Comparison of ENCODE assay signal across 9 mouse cellular contexts in the genomic region with DNA sequence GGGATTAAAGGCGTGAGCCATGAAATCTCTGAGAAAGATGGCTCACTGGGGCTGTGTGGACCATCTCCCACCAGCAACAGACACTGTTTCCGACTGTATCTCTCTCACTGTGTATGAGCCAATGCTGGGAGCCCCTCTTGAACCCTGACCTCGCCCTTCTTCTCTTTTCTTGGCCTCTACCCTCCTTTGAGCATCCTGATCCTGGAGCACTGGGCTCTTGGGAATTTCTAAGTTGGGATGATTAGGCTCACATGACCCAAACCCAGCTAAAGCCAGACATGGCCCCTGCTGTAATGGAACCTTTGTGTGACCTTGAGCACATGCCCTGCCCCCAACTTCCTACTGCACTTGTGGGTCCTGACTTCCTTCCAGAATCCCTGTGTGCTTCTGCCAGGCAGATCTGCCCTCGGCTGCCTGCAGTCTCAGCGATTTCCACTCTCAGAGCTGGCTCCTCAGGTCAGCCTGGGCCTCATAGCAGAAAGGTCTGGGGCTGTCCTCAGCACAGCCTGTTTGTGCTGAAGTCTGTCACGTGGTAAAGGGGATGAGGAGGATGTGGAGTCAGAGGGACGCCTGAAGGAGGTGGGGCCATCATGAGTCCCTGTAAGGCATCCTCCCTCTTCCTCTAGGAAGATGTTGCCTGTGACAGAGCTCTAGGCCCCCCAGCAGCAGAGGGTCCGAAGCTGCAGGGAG.
DNase-seq lines count a peak whose midpoint lies in the region; ATAC-seq and TF ChIP-seq lines count a peak whose summit lies in the region.
"Had no signal": no experiment of that assay in that cellular context is flagged by ENCODE, and none has a peak within 500 bp of the region (broad histone marks: within the 10 kb centered on the region; RNA-seq: fewer than 3 reads in every experiment).

No protein-coding gene starts in this region.

- no peak for DNase-seq in heart, embryonic 10.5 days (ENCODE audit: low spot score)
- DNase-seq in heart, postnatal 25 days (ENCODE audit: low spot score), result no peak
- no peak for DNase-seq in lung, postnatal 36 days
- DNase-seq in liver, postnatal 0 days, result peak; percentile 28
- no peak for DNase-seq in spleen, postnatal 10 days (ENCODE audit: low spot score in 2 of 2)
- DNase-seq in thymus, postnatal 10 days (ENCODE audit: low spot score in 2 of 2), result no peak

- peak overlapping the region; percentile 33; the same call in 1 of the 2 replicates for H3K27ac ChIP-seq in heart, embryonic 10.5 days
- no peak overlapping the region for H3K27ac ChIP-seq in lung, embryonic 16.5 days (ENCODE audit: low read length)
- H3K27ac ChIP-seq in liver, postnatal 0 days (ENCODE audit: low read depth), result no peak overlapping the region

- peaks cover 27% of the 10 kb centered on the region for H3K4me1 ChIP-seq in heart, embryonic 10.5 days
- H3K4me1 ChIP-seq in lung, embryonic 16.5 days (replicated peaks; ENCODE audit: control insufficient read depth, insufficient read depth, low read length), result no peaks in the 10 kb centered on the region; the same call in 1 of the 2 replicates
- H3K4me1 ChIP-seq in liver, postnatal 0 days (ENCODE audit: insufficient read depth), result no peaks in the 10 kb centered on the region

- no peaks in the 10 kb centered on the region for H3K27me3 ChIP-seq in heart, embryonic 10.5 days (ENCODE audit: insufficient read depth, poor library complexity, severe bottlenecking)
- H3K27me3 ChIP-seq in lung, embryonic 16.5 days (ENCODE audit: control insufficient read depth, insufficient read depth, low read depth, low read length), result no peaks in the 10 kb centered on the region
- no peaks in the 10 kb centered on the region for H3K27me3 ChIP-seq in liver, postnatal 0 days (ENCODE audit: insufficient read depth, low read length)

- TF ChIP-seq CTCF in liver, postnatal 0 days (IDR thresholded peaks at IDR 0.05; ENCODE audit: low read depth), result no peak

- H3K9me3 ChIP-seq in heart, embryonic 10.5 days, result no peaks in the 10 kb centered on the region
- H3K9me3 ChIP-seq in lung, embryonic 16.5 days (ENCODE audit: control insufficient read depth, low read length), result no peaks in the 10 kb centered on the region
- no peaks in the 10 kb centered on the region for H3K9me3 ChIP-seq in liver, postnatal 0 days (ENCODE audit: low read length)

- H3K4me3 ChIP-seq in heart, embryonic 10.5 days, result no peak overlapping the region
- H3K4me3 ChIP-seq in lung, embryonic 16.5 days (ENCODE audit: low read length), result no peak overlapping the region
- no peak overlapping the region for H3K4me3 ChIP-seq in liver, postnatal 0 days (ENCODE audit: low read depth, low read length)
- H3K4me3 ChIP-seq: erythroblast, embryonic 14.5 days had no signal

- H3K36me3 ChIP-seq in heart, embryonic 10.5 days, result peaks cover 33% of the 10 kb centered on the region
- H3K36me3 ChIP-seq in lung, embryonic 16.5 days (ENCODE audit: control insufficient read depth, insufficient read depth, low read length), result peaks cover 3% of the 10 kb centered on the region
- no peaks in the 10 kb centered on the region for H3K36me3 ChIP-seq in liver, postnatal 0 days (replicated peaks; ENCODE audit: insufficient read depth, low read length)

- ATAC-seq in lung, embryonic 16.5 days (ENCODE audit: low read depth), result no peak
- peak; percentile 2 to 13; a peak in 1 of 4 replicates for ATAC-seq in hematopoietic stem cell, adult 5-6 weeks (replicated peaks in 1 of 2; ENCODE audit: insufficient read depth in 1 of 2, low FRiP score in 2 of 2, low TSS enrichment in 1 of 2, low read depth in 1 of 2, poor library complexity in 2 of 2, severe bottlenecking in 2 of 2)
- ATAC-seq in liver, postnatal 0 days, result peak; percentile 73

- no peak overlapping the region for H3K4me2 ChIP-seq in lung, embryonic 16.5 days (ENCODE audit: low read depth, low read length)
- H3K4me2 ChIP-seq in liver, postnatal 0 days (ENCODE audit: low read depth, low read length), result no peak overlapping the region

- intact Hi-C loops in heart, postnatal 25 days (cut with DNase I), result loop anchor here (1.0 to 2.0 kb wide), 7 partner anchors 34 to 868 kb away; partner anchors contain the start of gene Kazn

- TF ChIP-seq EP300 in liver, postnatal 0 days (IDR thresholded peaks at IDR 0.05; ENCODE audit: low read depth), result no peak

- WGBS in heart, embryonic 10.5 days, result 60% methylated on average over 8 of the region's 8 CpGs
- WGBS in lung, embryonic 16.5 days, result 53% methylated on average over 8 of the region's 8 CpGs
- 49% methylated on average over 8 of the region's 8 CpGs for WGBS in liver, postnatal 0 days (ENCODE audit: insufficient replicate concordance)

- 0 out of 2 replicates have a peak overlapping the region, but pooled peaks have one; percentile 18 for H3K9ac ChIP-seq in lung, embryonic 16.5 days (ENCODE audit: low read length)
- no peak overlapping the region for H3K9ac ChIP-seq in liver, postnatal 0 days (replicated peaks)
